Mouse (Mus musculus) thymus, adult 18-20 months (tissue): Measurements from ENCODE around the gene Nmt1.
A peak's percentile ranks its signal among the peaks of the same experiment; 100 is the strongest.

Experiments
- DNase-seq, 2 experiments: peaks; one replicate each; pipeline ENCODE4 v3.0.0; 2022; ENCODE audit warnings: mixed read lengths in 2 of 2

Gene Nmt1

DNA sequence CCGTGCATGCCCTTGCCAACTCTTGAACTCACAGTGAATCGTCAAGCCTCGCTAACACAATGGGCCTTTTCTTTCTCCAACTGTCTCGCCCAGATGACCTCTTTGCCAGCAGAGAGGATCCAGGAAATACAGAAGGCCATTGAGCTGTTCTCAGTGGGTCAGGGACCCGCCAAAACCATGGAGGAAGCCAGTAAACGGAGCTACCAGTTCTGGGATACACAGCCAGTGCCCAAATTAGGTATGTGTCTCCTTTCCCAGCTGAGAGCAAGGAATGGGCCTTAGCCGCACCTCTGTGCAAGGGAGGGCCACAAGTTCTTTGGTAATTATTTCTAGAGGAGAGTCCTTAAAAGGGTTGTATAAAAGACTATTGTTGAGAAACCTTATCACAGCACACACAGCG lies 18.3 kb downstream of the Nmt1 start:
- no peak for DNase-seq

DNA sequence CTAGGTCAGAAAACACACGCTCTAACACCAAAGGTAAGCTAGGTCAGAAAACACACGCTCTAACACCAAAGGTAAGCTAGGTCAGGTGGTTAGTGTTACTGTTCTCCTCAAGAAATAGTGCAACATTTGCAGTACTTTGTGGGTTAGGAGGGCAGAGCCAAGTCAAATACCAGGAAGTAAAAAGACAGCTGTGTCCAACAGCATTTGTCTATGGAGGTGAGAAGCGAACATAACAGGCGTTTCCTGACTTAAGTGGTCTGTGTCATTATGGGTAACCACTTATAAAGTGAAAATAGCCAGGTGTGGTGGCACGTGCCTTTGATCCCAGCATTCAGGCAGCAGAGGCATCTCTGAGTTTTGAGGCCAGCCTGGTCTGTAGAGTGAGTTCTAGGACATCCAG lies 21.6 kb downstream of the Nmt1 start:
- no peak for DNase-seq

DNA sequence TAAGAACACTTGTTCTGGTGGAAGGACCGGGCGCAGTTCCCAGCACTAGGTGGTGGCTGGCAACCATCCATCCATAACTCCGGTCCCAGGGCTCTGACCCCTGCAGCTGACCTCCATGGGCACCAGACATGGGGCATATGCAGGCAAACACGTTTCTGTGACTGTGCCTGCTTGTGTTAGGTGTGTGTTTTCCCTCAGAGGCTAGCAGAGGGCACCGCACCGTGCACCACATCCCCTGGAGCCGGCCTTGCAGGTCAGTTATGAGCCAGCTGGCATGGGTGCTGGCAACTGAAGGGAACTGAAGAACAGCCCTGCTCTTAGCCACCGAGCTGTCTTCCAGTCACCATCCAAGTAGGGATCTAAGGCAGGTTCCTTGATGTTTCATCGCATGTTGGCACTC lies 22.2 kb downstream of the Nmt1 start:
- DNase-seq = no peak

DNA sequence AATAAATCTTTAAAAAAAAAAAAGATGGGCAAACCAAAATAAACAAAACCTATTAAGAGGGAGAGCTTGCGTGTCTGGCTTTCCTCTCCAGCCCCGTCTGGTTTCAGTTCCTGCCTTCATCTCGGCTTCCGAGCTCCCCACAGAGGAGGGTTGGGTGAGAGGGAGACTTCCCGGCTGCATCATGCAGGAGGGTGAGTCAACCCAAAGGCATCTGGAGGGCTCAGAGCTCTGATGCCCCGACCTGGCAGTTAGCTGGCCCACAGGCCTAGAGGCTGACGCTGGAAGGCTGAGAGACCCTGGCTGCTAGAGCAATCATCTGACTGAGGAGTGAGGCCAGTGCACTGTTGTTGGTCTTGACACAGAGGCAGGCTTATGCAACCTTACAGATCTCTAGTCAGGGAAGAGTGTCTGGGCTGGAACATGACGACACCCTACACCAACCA lies 23.3 kb downstream of the Nmt1 start:
- DNase-seq = no peak

DNA sequence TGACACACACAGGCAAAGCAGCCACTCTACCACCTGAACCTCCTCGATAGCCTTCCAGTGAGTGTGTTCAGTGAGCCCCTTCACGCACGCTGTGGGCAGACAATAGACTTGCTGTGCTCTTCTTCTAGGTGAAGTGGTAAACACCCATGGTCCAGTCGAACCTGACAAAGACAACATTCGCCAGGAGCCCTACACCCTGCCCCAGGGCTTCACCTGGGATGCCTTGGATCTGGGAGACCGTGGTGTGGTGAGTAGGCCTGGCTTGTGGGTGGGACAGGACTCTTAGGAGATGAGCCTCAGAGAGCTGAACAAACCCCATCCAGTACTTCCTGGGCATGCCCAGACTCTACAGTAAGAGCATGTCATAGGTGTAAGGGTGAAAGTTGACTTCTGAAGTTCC lies 24.1 kb downstream of the Nmt1 start:
- DNase-seq = no peak

DNA sequence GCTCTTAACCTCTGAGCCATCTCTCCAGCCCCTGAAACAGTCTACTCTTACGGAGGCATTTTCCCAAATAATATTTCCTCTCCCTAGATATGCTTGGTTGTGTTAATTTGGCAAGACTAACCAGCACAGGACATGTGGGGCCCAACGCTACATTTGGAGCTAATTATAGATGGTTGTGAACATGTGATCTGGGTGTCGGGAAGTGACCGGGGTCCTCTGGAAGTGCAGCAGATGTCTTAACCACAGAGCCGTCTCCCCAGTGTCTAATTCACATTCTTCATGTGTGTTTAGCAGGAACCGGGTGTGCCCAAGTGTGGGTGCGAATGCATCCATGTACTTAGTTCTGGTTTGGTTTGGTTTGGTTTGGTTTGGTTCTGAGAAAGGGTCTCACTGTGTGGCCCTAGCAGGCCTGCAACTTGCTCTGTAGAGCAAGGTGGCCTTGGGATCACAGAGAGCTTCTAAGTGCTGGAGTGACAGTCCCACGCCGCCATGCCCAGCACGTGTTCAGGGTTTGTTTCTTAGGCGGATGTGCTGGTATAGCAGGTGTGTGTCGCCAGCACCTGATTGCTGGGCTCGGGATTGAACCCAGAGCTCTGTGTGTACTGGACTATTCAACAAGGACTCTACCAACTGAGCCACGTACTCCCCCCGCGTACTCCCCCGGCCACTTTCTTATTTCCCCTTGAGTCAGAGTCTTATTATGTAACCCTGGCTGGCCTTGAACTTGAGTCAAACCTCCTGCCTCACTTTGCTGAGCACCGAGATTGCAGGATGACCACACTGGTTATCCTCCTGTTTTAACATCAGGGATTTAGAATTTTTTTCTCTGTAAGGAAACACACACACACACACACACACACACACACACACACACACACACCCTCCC lies 25.4 kb downstream of the Nmt1 start:
- no peak for DNase-seq

DNA sequence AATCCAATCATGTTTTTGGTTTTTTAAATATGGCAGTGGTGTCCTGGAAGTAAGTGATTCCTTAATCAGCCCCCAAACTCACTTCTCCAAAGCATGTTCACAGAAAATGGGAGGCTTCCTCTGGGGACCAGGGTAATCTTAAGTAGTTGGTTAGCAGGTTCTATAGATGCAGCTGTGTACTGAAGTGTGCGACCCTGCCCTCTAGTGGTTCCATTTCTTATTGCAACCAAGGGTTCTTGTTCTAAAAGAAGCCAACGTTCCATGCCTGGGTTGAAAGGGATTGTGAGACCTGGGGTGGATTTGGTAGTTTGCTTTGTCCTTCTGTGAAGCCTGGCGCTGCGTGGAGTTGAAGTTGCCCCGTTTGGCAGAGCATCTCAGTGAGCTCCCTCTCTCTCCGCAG lies 26.8 kb downstream of the Nmt1 start:
- peak in 1 of 2 experiments; percentile 46 for DNase-seq

DNA sequence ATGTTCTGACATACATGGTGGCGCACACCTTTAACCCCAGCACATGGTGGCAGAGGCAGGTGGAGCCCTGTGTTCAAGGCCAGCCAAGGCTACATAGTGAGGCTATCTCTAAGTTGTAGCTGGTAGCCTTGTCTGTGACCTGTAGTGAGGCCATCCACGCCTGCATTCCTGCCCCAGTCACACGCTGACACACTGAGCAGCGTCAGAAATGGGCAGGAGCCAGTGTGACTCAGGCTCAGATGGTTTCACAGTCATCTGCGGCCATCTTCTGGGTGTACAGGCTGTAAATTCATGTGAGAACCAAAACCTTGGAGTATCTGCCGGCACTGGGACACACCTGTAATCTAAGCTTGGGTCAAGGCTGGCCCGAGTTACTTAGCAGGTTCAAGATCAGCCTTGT lies 28.6 kb downstream of the Nmt1 start:
- DNase-seq = no peak

DNA sequence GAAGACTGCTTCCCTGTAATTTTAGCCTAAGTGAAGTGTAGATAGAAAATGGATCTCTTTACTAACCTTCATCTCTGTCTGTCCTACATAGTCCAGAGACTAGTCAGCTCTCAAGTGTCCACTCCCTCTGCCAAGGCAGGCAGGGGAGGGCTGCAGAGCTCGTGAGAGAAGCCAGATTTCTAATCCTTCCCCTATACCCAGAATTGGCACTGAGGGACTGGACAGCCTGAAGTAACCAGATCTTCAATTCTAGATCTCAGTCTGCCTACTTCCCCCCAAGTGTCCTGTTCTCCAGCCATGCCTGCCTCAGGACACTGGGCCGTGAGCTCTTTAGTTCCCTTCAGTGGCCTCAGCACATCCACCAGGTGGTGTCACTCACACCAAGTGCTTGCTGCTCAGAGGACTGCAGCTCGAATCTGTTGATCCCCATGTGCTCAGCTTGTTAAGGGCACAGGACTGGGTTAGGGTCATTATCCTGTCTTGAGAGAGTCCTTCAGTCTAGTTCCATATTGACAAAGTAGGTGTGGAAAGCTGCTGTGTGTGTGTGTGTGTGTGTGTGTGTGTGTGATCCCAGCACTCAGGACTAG lies 30.6 kb downstream of the Nmt1 start:
- no peak for DNase-seq

DNA sequence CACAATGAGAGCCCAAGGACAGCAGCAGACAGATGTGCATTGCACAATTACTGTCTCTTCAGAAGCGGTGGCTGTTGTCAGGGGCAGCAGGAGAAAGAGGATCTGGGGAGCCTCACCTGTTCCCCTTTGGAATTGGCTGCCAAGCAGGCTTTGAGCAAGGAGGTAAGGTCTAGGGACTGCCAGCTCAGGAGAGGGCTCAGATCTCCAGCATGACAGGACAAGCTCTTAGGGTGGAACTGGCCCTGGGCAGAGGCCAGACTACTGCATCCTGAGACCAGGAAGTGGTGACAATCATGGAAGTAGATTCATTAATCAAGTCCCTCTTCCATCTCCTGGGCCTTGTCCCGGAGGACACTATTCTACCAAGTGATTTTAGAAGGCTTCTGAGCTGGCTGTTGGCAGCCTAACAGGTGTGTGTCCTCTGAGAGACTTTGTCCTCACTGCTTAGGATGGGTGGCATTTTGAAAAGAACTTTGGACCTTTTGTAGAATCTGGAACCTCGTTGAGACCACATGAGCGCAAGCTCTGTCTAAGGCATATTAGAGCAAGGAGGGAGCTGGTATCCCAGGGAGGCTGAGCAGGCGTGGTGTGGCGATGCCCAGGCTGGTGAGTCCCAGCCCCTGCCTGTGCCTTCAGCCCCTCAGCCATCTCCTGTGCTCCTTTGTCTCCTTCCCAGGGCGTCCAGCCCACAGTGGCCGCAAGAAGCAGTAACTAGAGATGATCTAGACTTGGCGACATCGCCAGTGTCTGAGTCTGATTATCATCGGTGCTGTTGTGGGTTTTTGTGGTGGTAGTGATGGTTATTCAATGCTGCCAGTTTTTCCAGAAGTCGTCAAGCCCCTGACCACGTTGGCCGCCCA lies 38.4 kb downstream of the Nmt1 start:
- no peak for DNase-seq

DNA sequence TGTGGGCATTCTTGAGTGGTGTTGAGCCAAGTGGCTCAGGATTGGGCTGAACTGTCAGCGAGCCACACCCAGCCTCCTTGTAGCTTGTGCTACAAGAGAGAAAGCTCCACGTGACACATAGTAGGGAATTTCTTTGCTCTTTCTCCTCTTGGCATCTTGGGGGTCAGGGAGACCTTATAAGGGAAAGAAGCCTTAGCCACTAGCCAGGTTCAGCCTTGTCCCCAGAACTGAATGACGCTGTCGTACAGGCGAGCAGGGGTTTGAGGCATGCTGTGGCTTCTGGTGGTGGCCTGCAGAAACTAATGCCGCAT lies 39.0 kb downstream of the Nmt1 start:
- DNase-seq = no peak

DNA sequence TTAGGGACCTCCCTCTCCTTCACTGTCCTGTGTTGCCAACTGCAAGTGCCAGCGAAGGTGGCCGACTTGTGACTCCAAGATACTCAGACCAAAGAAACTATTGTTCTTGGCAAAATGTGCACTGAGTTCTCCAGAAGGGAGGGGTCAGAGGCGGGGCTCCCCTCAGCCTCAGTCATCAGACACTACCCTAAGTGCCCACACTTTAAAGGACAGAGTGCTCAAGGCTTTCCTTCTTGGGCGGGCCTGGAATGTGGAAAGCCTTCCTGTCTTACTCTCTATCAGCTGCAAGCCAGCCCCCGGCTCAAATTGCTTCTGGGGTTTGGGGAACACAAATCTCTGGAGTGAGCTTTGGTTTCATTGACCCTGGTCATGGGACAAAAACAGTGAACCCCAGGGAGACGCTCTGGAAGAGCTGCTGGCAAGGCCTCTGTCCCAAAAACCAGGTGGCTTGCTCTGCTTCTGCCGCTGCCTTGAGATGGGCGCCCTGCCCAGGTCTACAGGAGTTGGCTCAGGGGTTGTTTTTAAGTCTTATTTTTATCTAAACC lies 39.5 kb downstream of the Nmt1 start:
- DNase-seq = no peak

DNA sequence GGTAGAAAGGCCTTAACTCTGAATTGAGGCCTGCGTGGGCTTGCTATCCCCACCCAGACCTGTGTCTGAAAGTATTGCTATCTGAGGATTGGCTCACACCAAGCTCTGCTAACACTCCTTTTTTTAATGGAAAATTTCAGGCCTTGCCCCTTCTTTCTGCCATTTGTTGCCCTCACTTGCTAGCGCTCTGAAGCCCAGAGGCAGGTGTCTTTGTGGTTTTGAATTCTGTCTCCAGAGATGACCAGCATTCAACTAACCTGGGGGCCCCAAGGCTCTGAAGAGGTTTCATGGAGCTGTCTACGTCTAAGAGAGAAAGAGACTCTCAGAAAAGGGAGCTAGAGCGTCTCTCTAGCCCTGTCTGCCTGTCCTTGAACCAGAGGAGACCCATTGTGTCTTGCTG lies 40.3 kb downstream of the Nmt1 start:
- DNase-seq = no peak

DNA sequence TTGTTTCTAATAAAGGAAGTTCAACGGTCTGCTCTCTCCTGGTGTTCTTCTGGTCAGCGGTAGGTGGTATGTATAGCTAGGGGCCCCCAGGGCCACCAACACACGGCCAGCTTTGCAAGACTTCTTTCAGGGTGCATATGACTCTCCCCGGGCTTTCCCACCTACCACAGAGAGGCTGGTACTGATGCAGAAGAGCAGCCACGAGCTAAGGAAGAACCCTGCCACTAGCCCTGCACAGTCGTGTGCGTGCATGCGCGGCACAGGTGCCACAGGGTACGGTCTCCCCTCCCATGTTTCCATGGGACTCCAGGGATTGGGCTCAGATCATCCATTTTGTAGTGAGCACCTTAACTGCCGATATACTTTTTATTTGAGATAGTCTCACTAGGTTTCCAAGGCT lies 40.9 kb downstream of the Nmt1 start:
- no peak for DNase-seq

DNA sequence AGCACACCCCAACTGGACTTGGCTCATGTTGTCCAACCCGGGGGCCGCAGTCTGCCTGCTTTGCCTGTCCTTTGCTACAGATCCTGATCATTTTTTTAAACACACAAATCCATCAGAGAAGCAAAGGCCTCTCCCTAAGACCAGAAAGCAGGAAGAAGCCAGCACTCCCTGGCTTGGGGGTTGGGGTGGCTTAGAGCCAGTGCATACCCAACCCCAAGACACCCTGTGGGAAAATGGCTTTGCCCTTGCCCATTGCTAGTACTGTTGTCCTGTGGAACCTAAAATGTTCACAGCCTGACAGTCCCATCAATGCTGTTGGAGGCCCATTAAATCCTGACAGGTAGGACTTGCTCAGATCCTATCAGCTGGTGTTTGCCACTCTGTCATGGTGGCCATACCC lies 41.7 kb downstream of the Nmt1 start:
- no peak for DNase-seq

DNA sequence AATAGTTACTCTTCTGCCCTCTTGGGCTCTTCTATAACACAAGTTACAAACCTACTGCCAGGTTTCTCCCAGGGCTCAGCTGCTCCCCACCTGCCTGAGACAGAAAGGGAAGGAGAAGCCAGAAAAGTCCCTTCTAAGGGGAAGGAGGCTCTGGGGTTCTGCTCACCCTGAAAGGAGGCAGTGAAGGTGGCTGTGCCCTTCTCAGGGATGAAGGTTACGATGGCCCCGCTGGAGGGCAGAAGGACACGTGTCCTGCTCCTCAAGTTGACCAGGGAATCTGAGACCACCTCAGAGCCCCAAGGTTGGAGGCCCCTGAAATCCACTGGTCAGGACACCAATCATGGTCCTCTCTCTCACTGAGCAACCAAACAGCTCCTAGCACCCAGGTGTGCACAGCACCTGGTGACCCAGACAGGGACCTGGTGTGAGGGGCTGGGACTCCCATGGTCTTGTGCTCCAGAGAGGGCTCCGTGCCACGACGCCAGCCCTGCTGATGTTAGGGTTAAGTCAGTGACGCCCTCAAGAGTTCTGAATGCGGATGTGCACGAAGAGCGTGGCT lies 42.4 kb downstream of the Nmt1 start:
- no peak for DNase-seq

DNA sequence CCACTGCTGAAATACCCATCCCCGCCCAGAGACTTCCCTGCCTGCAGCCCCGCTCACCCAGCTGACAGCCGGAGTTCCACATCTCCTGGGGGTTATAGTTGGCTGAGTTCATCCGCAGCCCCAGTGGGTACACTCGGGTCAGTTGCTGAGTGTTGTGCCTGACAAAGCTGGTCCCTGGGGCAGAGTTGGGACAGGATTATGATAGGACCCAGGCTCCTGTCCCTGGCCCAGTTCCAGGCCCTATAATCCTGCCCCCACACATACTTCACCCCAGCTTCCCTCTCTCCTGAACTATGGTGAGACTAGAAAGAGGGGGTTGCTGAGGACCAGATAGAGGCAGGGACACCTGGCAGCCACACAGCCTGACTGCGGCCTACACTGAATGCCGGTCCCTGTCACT lies 45.7 kb downstream of the Nmt1 start:
- DNase-seq = no peak

DNA sequence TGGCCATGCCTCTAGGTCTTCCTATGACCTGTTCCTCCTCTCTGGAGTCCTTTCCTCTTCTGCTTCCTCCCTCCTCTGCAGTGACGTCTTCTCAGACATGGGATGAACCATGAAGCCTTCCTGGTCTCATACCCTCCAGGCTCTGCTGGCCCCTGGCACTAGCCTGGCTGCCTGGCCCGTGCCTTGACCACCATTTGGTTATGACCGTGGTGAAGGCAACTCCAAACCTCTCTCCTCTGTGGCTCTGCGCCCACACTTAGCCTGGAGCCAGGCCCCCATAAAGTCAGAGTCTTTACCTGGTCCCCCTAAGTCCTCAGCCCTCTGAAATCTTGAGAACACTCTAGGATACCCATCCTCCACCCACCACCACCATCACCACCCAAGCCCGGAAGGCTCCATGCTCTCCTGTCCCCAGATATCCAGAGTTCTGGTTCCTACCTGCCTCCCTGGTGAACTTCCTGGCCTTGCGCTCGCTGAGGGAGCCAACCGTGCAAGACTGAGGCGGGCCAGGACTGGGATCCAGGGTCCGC lies 46.2 kb downstream of the Nmt1 start:
- no peak for DNase-seq

DNA sequence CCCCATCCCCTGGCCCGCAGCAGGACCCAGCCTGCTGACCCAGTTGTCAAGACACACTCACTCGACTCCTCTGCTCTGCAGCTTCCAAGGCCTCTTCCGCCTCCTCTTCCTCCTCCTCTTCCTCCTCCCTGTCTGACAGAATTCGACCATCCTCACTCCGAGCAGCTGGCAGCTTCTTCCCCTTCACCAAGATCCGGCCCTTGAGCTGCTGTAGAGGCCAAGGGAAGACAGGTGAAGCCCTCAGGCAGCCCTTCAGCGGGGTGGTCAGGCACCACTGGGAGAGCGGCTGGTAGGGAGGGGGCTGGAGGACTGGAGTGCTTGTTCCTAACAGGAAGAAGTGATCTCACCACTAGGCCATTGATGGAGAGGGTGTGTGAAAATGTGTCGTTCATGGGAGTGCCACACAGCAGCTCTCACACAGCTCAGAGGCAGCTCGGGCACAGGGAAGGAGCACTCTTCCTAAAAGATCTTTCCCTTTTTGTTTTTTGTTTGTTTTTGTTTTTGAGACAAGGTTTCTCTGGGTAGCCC lies 46.9 kb downstream of the Nmt1 start:
- DNase-seq = no peak

DNA sequence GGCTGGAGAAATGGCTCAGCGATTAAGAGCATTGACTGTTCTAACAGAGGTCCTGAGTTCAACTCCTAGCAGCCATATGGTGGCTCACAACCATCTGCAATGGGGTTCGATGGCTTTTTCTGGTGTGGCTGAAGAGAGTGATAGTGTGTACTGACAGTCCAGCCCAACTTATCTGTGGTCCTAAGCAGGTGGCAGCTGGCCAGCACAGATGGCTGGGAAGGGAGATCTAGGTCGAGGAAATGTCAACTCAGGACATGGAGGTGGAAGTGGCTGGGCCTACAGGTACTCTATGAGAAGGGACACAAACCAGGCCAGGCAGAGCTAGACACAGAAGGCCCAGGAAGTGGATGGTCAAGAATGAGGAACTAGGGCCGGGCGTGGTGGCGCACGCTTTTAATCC lies 48.0 kb downstream of the Nmt1 start:
- DNase-seq = no peak

DNA sequence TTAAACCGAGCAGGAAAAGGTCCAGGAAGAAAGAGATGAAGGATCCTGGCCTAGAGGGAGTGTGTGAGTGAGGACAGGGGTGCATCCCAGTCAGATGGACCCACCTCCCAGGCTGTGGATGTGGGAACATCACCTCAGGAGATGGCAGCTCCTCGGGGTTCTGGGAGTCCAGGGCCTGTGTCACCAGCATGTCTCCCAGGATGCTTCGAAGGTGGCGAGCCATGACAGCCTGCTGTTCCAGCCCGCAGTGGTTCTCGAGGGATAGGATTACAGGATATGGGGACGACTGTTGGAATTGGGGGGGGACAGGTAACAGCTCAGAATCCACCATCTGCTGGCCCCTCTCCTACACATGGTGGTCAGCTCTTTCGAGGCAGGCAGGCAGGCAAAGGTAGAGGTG lies 48.6 kb downstream of the Nmt1 start:
- no peak for DNase-seq

DNA sequence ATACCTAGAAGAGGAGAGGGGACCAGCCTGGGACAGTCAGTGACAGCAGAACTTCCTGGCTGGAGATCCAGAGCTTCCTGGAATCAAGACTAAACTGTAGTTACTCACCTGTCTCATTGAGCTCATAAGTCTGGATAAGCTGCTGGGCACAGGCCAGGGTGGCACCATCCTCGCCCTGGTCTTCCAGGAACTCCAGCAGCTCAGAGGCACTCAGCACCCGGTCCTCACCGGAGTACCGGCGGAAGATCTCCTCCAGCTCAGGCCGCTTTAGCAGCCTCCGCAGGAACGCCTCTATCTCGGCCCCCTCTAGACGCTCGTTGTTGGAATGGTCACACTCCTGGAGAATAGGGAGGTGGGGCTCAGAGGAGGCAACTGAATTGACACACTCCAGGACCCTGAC lies 50.1 kb downstream of the Nmt1 start:
- DNase-seq = no peak
